Mouse (Mus musculus) liver (tissue): ENCODE measurements at regions not wholly inside any gene's neighbourhood (a gene's known extent, or its start where the extent isn't known, plus 50 kb on each side); places are given as distances from the start of the nearest gene placed in this dataset.

ENCODE experiments used
- DNase-seq: peaks from one replicate; pipeline ENCODE4 v3.0.0-alpha.2; 2020; ENCODE audit warnings: mixed read lengths

DNA sequence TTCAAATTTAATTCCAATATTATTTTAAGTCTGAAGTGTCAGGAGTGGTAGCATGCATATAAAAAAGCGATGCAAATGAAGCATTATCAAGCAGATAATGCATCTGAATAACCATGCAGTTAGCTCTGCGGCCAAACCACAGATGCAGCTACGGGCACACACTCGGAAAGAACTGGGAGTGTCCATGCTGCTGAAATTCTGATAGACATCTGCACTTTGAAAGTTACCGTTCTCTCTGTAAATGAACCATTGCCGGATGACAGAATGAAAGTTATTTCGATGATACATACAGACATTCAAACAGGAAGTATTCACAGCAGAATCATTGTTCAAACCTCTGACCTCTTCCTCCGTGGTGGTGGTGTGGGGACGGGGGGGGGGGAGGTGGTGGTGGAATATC is 271.6 kb downstream of the Rpl36a-ps1 start:
- no peak for DNase-seq

DNA sequence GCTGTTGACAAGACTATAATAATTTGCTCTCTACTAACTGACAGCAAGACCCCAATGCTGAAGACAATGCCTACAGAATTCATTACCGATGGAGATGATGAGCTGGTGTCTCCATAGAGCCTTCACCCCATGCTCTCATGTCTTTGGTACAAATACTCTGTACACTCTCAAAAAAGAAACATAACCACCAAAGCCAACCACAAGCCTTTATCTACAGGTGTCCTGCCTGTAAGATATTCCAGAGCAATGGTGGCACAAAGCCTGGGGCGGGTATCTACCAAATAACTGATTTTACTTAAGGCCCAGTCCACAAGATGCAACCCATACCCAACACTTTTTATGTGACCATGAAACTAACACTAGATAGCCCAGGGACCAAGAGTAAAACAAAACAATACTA is 273.1 kb downstream of the Rpl36a-ps1 start:
- DNase-seq, result no peak

DNA sequence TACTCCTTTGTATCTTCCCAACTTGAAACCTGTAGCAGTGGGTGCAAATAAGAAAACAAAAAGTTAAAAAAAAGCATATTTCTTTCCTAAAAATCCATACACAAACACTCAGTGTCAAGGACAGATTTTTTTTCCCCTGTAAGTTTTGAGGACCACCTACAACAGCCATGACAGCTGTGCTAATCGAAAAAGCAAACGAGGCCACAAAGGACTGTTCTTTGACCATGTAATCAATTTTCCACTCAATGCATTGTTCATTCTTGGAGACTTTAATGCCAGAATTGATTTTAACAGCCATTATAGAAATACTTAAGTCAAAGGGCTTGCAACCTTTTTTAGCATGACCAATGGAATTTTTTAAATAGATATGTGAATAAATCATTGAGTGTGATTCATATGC is 286.1 kb downstream of the Rpl36a-ps1 start:
- no peak for DNase-seq

DNA sequence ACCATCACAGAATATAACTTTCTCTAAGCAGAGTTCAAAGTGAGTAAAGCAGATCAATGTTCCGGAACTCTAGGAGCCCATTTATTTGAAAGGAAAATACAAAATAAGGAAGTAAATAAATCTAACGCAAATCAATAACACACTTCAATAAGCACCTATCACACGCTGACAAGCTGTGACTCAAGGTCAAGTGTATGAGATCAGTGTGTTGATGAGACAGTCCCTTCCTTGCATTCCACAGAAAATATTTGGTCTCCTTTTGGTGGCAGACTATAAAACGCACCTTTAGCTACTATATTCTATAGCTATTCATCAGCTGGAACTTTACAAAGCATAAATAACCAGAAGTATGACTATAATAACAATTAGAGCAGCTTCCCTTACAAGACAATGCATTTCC is 286.5 kb downstream of the Rpl36a-ps1 start:
- no peak for DNase-seq

DNA sequence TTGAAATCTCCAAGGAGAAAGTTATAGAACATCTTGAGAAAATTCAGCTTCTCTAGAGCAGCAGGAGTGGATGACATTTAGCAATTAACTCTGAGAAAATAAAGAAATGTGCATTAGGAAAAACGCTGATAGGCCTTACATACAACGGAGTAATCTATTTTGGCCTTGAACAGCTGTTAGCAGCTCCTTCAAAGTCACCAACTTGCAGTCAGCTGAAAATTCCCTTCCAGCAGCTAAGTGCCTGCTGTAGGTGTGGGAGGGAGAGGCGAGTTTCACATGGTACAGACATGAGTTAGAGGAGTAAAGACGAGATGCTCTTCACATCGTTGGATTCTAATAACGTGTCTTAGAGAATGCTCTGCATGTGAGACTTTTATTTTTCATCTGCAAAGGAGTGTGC is 290.8 kb downstream of the Rpl36a-ps1 start:
- DNase-seq, result no peak

DNA sequence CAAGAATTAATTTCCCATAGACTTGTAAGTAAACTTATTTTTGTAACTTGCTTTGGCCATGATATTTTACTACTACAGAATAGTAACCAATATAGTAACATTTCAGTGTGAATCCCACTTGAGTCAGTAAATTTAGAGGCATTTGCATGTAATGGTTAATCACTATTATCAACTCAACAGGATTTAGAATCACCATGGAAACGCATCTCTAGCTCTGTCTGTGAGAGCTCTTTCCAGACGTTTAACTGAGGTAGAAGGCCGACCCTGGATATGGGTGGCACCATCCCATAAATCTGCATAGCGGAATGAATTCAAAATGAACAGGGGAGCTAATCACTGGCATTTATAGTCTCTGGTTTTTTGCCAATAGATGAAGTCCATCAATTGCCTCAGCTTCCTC is 337.6 kb downstream of the Rpl36a-ps1 start:
- DNase-seq, result no peak

DNA sequence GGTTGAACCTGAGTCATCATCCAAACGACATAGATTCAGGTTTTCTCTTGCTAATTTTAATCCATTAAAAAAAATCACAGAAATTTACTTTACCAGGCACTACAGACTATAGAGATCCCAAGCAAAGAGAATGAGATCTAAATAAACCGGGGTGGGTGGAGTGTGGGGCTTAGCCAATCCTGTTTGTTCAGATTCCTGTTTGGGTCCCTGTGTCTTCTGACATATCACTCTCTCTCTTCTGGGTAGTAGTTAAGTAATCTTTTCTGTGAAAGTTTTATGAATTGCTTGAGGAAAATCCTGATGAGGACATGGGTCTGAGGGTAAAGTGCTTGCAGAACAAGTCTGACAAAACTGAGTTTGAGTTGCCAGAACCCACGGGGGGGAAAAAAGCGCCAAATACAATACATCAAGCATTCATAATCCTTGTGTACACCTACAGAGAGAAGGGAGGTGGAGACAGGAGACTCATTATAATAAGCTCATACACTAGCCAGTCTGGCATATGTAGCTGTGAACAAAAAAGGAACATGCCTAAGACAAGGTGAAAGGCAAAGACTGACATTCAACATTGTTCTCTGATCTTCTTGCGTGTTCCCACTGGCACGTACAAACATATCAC is 339.8 kb downstream of the Rpl36a-ps1 start:
- DNase-seq, result no peak

DNA sequence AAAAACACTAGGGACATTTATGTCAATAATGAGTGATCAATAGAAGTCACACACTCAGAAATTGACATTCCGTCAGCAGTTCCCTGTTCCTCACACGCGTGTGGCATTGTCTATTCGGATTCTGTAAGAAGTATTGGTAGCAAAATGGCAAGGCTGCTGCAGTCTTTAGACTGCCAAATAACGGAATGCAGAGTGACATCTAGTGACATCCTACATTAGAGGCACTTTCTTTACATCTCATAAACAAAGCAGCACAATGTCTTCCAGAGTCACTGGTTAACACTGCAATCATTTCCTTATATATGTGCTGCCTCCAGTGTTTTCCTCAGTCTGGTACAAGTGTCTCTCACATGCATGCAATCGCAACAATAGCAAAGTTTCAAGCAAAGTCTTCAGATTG is 342.9 kb downstream of the Rpl36a-ps1 start:
- DNase-seq, result no peak

DNA sequence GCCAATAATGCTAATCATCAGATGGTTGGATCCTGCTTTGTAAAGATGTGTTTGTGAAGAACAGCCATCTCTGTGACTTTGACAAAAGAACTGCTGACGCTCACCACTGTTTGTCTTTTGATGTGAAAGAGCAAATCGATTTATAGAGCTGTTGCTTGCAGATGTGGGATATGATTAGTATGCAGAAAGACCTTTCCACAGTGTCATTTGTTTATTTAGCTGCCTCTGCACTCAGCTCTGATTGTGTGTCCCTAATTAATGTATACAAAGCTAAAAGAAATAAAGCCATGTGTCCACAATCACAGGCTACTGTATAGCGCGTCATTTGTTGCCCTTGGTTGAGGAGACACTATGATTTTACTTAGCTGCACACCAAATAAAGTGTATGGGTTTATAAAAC is 343.6 kb downstream of the Rpl36a-ps1 start:
- DNase-seq, result no peak

DNA sequence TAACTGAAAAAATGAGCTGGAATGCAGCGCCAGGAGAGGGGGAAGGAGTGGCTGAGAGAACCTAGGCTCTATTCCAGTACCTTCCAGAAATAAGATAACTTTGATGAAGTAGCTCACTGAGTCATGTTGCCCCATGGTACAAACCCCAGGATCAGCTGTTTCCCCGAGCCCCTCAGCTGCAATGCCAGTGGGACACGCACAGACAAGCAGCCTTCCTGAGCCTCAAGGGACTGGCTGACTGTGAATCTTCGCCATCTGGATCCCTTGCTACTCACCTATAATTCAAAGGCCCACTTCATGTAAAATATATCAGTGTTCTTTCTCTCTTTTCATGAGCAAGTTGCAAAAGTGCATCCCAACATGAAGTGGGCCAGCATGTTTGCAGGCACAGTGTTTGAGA is 346.5 kb downstream of the Rpl36a-ps1 start:
- no peak for DNase-seq

DNA sequence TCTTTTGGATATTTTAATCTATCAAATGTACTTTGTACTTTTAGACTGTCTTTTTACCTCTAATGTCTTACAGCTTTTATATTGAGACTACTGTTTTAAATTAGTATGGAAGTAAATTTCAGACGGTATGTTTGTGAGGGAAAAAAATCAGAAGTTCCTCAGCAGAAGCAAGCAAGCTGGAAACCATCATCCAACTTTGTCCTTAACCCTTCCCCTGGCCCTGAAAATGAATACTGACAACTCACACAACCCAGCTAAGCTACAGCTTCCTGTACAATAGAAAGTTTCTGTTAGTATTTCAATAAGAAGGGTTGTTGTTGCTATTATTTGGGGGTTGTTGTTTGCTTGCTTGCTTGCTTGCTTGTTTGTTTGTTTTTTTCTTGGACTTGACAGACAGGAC is 350.4 kb downstream of the Rpl36a-ps1 start:
- DNase-seq, result no peak

DNA sequence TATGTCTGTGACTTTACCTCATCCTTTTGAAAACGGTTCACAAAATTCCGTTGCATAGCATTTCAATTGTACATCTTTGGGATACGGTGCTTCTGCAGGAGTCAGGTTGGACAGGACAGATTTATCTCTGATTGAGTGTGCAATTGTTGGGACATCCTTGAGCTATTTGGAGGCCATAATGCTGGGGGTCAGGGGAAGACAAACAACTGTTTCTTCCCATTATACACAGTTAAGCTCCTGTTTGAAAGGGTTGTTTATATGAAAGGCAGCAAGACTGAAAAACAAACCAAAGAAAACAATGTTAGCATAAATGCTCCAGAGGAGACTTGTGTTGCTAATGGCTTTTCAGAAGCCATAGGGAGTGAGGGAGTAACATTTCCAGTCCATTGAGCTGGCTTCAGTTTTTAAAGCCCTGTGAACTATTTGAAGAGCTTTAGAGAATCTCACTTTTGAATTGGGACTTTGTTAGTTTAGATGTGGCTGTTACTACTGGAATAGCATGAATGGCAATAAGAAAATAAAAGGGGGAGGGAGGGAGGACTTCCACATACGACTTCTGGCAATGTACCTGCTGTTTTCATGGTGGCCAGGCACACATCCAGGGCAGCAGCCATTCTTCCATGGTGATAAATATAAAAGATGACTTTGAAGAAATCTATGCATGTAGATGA is 351.3 kb downstream of the Rpl36a-ps1 start:
- no peak for DNase-seq

DNA sequence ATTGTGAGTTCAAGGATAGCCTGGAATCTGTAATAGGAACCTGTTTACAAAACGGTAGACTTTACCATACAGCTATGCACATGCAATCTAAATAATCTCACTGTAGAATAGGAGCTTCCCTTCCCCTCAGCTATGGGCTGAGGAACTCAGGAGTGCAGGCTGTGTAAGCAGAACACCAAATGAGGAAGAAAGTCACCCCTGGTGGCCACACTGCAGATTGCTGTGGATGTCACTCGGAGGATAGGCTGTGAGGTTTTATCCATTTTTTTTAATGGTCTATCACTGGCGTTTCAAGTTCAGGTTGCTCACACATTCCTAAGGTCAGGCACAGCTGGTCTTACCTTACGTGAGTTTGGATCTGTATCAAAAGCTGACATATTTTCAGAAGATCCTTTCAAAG is 365.1 kb downstream of the Rpl36a-ps1 start:
- no peak for DNase-seq

DNA sequence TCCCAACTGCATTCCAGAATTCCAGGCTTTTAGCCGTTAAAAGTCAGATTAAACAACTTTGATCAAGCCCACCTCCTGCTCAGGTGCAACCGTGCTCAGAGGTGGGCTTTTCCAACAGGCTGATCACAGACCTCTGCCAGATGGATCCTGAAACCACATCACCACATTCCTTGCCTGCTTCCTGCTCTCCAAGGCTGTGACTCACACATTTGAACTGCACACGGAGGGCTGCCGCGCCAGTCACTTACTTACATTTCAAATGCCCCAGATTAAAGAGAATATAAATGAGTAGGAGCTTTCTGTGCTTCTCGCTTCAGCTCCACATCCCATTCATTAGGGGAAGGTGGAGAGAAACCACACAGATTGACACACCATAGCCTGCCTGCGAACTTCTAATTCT is 367.6 kb downstream of the Rpl36a-ps1 start:
- DNase-seq, result no peak

DNA sequence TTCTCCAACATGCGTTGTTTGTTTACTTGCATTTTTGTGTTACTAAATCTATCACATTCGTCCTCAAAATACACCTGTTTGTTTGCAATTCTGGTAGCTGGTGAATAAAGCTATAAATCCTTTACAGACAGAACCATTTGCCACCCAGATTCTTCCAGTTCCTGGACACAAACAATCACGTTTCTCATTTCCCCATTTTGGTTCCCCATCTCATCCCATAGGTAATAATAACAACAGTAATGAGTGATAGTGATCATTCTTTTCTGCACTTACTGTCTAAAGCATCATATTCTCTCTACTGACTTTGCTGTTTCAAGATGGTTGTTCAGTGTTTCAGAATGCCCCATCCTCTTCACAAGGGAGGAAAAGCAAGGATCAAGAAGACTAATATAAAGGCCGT is 368.3 kb downstream of the Rpl36a-ps1 start:
- no peak for DNase-seq

DNA sequence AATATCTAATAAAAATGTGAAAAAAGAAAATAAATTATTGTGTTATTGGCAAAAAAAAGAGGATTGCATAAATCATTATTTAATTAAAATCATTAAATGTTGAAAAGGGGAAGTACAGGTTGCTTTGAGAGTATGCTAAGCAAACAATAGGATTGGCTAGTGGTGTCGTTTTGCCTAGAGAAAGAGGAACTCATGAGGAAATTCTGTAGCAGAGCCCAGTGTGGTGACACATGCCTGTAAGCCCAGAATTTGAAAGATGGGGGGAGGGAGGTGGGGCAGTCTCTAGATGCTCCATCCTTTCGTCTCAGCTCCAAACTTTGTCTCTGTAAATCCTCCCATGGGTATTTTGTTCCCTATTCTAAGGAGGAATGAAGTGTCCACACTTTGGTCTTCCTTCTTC is 388.3 kb downstream of the Rpl36a-ps1 start:
- no peak for DNase-seq

DNA sequence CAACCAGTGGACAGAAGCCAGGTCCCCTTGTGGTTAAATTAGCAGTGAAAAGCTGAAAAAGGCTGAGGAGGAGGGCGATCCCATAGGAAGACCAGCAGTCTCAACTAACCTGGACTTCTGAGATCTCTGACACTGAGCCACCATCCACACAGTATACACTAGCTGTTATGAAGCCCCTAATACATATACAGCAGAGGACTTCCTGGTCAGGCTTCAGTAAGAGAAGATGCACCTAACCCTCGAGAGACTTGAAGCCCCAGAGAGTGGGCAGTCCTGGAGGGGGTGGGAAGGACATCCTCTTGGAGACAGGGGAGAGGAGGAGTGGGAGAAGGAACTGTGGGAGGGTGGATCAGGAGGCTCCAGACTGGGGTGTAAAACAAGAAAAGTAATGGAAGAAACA is 397.9 kb downstream of the Rpl36a-ps1 start:
- no peak for DNase-seq

DNA sequence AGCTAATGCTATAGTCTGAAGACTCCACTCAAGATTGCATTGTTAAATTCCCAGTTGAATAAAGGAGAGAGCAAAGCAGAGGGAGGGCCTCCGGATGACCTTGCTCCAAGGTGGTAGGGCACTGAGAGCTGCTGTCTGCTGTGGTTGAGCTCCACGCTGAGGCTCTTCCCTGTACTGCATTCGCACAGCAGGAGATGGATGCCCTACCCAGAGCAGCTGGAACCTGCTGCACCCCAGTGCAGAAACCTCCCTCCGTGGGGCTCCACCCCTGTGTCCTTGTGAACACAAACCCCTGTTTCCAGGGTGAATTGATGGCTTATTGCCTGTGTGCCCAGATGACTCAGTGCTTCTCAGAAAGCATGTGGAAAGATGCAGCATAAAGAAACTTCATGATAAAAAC is 404.3 kb downstream of the Rpl36a-ps1 start:
- DNase-seq, result no peak

DNA sequence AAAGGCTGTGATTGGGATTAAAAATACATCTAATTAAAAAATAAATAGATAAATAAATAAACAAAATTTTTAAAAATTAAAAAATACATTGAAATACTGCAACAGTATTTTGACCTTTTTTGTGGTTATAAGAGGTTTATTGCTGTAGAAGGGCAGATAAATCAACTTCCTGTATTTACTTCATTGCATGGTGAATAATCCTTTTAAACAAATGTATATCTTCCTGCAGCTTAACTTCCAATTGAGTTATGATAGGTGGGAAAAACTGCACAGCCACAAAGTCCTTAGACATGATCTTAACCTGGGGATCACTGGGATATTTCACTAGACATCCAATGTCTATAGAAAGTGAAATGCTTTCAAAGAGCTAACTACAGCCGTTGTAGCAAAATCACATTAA is 402.1 kb upstream of the Dach1 start:
- no peak for DNase-seq

DNA sequence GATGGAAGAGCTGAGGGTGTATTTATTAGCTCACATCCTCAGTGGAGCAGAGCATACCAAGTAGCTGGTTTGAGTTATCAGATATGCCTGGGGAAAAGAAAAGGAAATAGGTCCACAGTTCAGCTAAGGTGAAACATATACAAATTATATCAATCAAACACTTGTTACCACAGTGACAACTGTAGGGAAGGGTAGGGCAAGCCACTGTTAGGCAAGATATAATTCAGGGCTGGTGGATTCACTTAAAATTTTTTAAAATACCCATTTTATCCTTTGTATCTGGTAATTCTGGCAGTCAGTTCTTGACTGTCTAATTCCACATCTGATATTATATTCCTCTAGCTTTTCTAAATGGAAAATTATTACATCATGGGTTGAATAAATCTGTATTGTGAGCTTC is 392.4 kb upstream of the Dach1 start:
- DNase-seq, result no peak

DNA sequence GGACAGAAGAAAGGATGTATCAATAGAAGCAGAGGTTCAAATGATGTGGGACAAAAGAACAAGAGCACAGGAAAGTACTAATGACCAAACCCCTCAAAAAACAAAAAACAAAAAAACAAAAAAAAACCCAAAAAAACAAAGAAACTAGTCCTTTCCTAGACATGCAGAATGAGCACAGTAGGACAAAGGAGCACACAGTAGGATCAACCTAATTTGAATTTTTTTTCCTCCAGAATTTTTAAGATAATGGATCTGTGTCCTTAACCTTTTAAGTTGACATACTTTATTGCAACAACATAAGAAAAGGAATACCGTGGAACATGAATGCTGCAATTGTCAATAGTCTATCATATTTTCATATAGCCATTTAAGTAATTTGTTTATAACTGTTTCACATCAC is 370.2 kb upstream of the Dach1 start:
- no peak for DNase-seq

DNA sequence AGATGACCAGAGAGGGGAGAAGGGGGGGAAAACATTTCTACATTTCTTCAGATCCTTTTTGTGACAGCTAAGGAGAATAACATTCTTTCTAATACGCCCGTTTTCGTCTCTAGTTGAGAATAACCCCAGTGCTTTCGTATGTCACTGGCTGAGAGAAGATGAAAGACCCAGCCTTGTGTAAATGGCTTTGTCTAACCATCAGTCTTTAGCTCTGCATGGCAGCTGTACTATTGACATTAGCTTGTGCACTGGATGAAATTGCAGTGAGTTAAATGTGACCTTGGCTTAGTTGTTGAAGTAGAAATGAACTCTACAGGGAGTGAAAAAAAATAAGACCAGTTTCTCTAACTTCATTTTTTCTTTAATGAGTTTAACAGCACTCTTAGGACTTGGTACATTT is 368.7 kb upstream of the Dach1 start:
- DNase-seq, result no peak

DNA sequence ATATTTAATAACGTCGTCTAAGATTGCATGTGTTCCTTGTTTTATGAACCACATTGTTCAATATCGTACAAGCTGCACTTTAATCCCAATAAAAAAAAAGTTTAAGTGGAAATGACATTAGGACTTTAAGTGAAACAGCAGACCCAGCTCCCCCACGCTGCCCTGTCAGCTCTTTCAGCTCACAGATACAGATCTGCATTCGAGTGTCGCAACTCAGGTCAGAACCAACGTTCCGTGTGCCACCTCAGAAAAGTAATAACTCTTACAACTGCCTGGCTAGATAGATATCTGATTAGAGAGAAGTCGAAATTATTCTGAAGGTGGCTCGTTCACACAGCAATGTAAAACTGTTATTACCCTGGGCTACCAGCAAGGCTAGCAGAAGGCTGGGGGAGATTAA is 364.0 kb upstream of the Dach1 start:
- DNase-seq, result no peak

DNA sequence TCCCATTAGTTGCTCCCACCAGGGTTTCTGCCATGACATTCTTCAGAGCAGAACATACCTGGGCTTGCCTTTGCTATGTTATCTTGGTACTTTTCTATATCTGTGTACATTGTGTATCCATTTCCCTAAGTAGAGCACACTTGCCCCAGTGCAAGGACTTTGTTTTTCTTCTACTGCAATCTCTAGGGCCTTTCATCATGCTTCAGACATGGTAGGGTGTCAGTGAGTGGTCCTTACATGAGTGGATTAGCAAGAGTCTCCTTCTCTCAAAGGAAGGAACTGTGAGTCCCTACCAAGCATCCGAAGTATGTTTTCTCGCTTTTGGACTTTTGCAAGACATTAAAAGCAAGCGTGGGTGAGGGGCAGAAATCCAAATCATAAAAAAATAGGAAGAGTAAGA is 351.4 kb upstream of the Dach1 start:
- DNase-seq, result no peak

DNA sequence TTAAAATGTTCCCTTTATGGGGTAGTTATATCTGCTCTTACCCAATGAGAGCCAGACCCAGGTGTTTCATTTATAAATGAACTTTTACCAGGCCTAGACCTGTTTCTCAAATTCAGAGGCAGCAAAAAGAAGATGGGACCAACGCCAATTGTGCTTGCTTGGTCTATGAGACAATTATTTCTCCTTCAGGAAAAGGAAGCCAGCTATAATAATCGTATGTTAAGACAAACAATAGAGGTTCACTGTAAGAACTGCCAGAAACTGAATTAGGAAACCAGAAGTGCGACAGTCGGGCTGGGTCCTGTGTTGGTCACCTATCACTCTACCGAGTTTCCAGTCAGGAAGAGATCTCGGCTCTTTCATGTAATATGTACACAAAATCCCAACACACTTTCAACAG is 335.8 kb upstream of the Dach1 start:
- no peak for DNase-seq
